Mouse (Mus musculus): ENCODE results near the gene Spata4. TPM values are rescaled to one million over a fixed set of nuclear protein-coding genes. Genes with fewer than 3 reads are reported as not detected.

Gene Spata4
- not detected for polyA plus RNA-seq (2017; shearing (Covaris generic))

DNA sequence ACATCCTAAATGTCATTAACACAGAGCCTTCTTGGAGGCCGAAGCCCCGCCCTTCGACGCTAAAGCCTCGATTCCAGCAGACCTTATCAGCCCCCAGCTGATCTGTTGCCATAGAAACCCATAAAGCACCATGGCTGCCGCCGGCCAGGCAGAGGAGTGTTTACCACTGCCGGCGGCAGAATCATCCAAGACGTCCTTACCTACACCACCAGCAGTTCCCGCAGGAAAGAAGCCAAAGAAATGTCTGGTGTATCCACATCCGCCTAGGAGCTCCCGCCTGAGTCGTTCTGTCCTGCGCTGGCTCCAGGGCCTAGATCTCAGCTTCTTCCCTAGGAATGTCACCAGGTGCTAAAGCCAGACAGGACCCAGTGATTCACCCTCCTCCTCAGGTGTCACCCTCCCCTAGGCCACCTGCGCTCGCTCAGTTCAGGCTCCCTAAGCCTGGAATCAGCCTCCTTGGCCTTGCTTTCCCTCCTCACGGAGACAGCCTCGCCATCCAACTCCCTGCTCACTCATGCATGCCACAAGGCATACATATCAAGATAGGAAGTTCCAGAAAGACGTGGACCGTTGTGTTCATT is at the start of gene Spata4:
Gene Spata4, plus strand, starts transcription at position 111 of the 581 bp plus-strand sequence.

Other genes starting within 250 kb of the Spata4 start
- 1 to 10 TPM; 4.5 to 6.4 TPM for gene Asb5, start 71.2 kb upstream of the Spata4 start, polyA plus RNA-seq (2017; shearing (Covaris generic))
- gene Spcs3, start 70.8 kb upstream of the Spata4 start, polyA plus RNA-seq (2017; shearing (Covaris generic)) = 100 to 1,000 TPM; 104 to 112 TPM

Data from inflammation-experienced regulatory T-cells (primary cell).